Mouse (Mus musculus) CH12.LX (cell line): ENCODE measurements around the gene Fdx1l. TPM values are rescaled to one million over a fixed set of nuclear protein-coding genes. Genes with fewer than 3 reads are reported as not detected.
A peak's percentile ranks its signal among the peaks of the same experiment; 100 is the strongest.

ENCODE experiments used
- DNase-seq: peaks from one replicate; pipeline ENCODE4 v3.0.0-alpha.2; 2013; ENCODE audit errors: extremely low read depth
- H3K27ac ChIP-seq: 2 replicates; pipeline ENCODE4 v1.5.1; 2012; ENCODE audit warnings: low read depth, mild to moderate bottlenecking, control low read depth, moderate library complexity; ENCODE audit not compliant: insufficient read depth
- H3K27me3 ChIP-seq: replicated peaks from 2 replicates; pipeline ENCODE3; 2012; ENCODE audit warnings: inconsistent platforms
- H3K36me3 ChIP-seq, 2 experiments: replicated peaks in 1 of 2; 2 replicates each; pipeline versions ENCODE3 to v1.6.1; 2012; ENCODE audit warnings: inconsistent platforms in 1 of 2, low read length in 1 of 2, mild to moderate bottlenecking in 1 of 2, mixed read lengths in 1 of 2, moderate library complexity in 1 of 2; ENCODE audit not compliant: control insufficient read depth in 1 of 2, insufficient read depth in 1 of 2
- H3K4me1 ChIP-seq, 2 experiments: 2 replicates each; pipeline ENCODE4 v1.6.1; 2012; ENCODE audit warnings: inconsistent platforms in 1 of 2, moderate library complexity in 1 of 2; ENCODE audit not compliant: insufficient read depth in 2 of 2, control insufficient read depth in 1 of 2
- H3K4me2 ChIP-seq: 2 replicates; pipeline ENCODE4 v1.6.1; 2012; ENCODE audit warnings: low read depth, mild to moderate bottlenecking, control low read depth; ENCODE audit not compliant: poor library complexity, insufficient read depth, severe bottlenecking
- H3K4me3 ChIP-seq, 3 experiments: fragments of 150-350 bp in 1 of 3; sonication (generic) in 1 of 3; replicated peaks in 1 of 3; 2 replicates each; pipeline versions ENCODE3 to v1.5.1; 2011 to 2012; ENCODE audit warnings: low read depth in 2 of 3, low read length in 2 of 3, mild to moderate bottlenecking in 2 of 3, moderate library complexity in 2 of 3, control low read depth in 1 of 3, improper control_type of control experiment in 1 of 3, inconsistent platforms in 1 of 3, mixed read lengths in 1 of 3; ENCODE audit not compliant: poor library complexity in 1 of 3
- H3K79me2 ChIP-seq: replicated peaks from 2 replicates; pipeline ENCODE4 v1.6.1; 2012; ENCODE audit warnings: mild to moderate bottlenecking, moderate library complexity; ENCODE audit not compliant: control insufficient read depth, poor library complexity, insufficient read depth, severe bottlenecking; ENCODE audit errors: extremely low read depth
- H3K9ac ChIP-seq: 2 replicates; pipeline ENCODE4 v1.6.1; 2012; ENCODE audit warnings: low read depth, mild to moderate bottlenecking, control low read depth, moderate library complexity; ENCODE audit not compliant: insufficient read depth
- H3K9me3 ChIP-seq: replicated peaks from 2 replicates; pipeline ENCODE3; 2012; ENCODE audit warnings: low read length, inconsistent platforms, mixed read lengths
- BHLHE40 ChIP-seq: IDR thresholded peaks from 2 replicates; pipeline ENCODE4 v1.6.1; 2011; ENCODE audit warnings: mild to moderate bottlenecking, low read depth, low read length, improper control_type of control experiment
- CHD2 ChIP-seq: IDR thresholded peaks from 2 replicates; pipeline ENCODE4 v1.6.1; 2011; ENCODE audit warnings: low read length, improper control_type of control experiment
- CTCF ChIP-seq, 2 experiments: IDR thresholded peaks in 1 of 2; conservative IDR thresholded peaks in 1 of 2; 2 replicates each; pipeline ENCODE4 v1.5.1; 2011 to 2012; ENCODE audit warnings: low read depth in 2 of 2, low read length in 2 of 2, improper control_type of control experiment in 1 of 2, inconsistent platforms in 1 of 2, mild to moderate bottlenecking in 1 of 2, moderate library complexity in 1 of 2
- E2F4 ChIP-seq: IDR thresholded peaks from 2 replicates; pipeline ENCODE4 v1.6.1; 2011; ENCODE audit warnings: low read depth, low read length, improper control_type of control experiment; ENCODE audit not compliant: insufficient replicate concordance
- ELF1 ChIP-seq: IDR thresholded peaks from 2 replicates; pipeline ENCODE4 v1.6.1; 2014; ENCODE audit warnings: low read depth, mild to moderate bottlenecking, inconsistent platforms, low read length, improper control_type of control experiment
- HCFC1 ChIP-seq: IDR thresholded peaks from 2 replicates; pipeline ENCODE4 v1.6.1; 2012; ENCODE audit warnings: low read depth, mild to moderate bottlenecking, inconsistent platforms, low read length, improper control_type of control experiment
- IRF4 ChIP-seq: IDR thresholded peaks from 2 replicates; pipeline ENCODE4 v1.6.1; 2014; ENCODE audit warnings: low read depth, mild to moderate bottlenecking, inconsistent platforms, low read length, improper control_type of control experiment
- JUND ChIP-seq: conservative IDR thresholded peaks from 2 replicates; pipeline ENCODE4 v1.6.1; 2011; ENCODE audit warnings: low read depth, low read length, improper control_type of control experiment
- MAZ ChIP-seq: IDR thresholded peaks from 2 replicates; pipeline ENCODE4 v1.6.1; 2012; ENCODE audit warnings: low read depth, mild to moderate bottlenecking, inconsistent platforms, low read length, improper control_type of control experiment, moderate library complexity
- MYC ChIP-seq: IDR thresholded peaks from 2 replicates; pipeline ENCODE4 v1.6.1; 2011; ENCODE audit warnings: low read depth, mild to moderate bottlenecking, improper control_type of control experiment, low read length
- NRF1 ChIP-seq: IDR thresholded peaks from 2 replicates; pipeline ENCODE4 v1.6.1; 2014; ENCODE audit warnings: low read depth, mild to moderate bottlenecking, inconsistent platforms, low read length, improper control_type of control experiment, moderate library complexity
- POLR2A ChIP-seq: IDR thresholded peaks from 2 replicates; pipeline ENCODE4 v1.6.1; 2011; ENCODE audit warnings: low read depth, mild to moderate bottlenecking, improper control_type of control experiment, low read length
- RAD21 ChIP-seq: IDR thresholded peaks from 2 replicates; pipeline ENCODE4 v1.6.1; 2011; ENCODE audit warnings: low read depth, mild to moderate bottlenecking, low read length, improper control_type of control experiment, moderate library complexity
- RCOR1 ChIP-seq: conservative IDR thresholded peaks from 2 replicates; pipeline ENCODE4 v1.6.1; 2012; ENCODE audit warnings: low read depth, mild to moderate bottlenecking, inconsistent platforms, low read length, improper control_type of control experiment
- TBP ChIP-seq: conservative IDR thresholded peaks from 2 replicates; pipeline ENCODE4 v1.6.1; 2011; ENCODE audit warnings: low read depth, low read length, improper control_type of control experiment
- TCF12 ChIP-seq: IDR thresholded peaks from 2 replicates; pipeline ENCODE4 v1.6.1; 2014; ENCODE audit warnings: low read depth, mild to moderate bottlenecking, inconsistent platforms, low read length, improper control_type of control experiment
- dilution Hi-C: fragments of 300-500 bp; cut with MboI; formaldehyde crosslinking; loops from 2 replicates; pipeline ENCODE4 v1.14.3; 2020; ENCODE audit warnings: low sequenced_read_pairs; ENCODE audit not compliant: extremely low pct_unique_long_range_greater_than_20kb, extremely low pct_ligation_motif_present
- in situ Hi-C: fragments of 300-500 bp; cut with MboI; formaldehyde crosslinking; loops from 3 replicates; pipeline ENCODE4 v1.14.3; 2019; ENCODE audit warnings: low sequenced_read_pairs, low pct_ligation_motif_present, low pct_unique_long_range_greater_than_20kb, mixed read lengths
- polyA plus RNA-seq: library from polyadenylated mRNA; unstranded; fragments of >175 nt; gene quantifications from 2 replicates; pipeline ENCODE4 v1.2.1, GENCODE M21; 2012; ENCODE audit warnings: low read depth; ENCODE audit not compliant: insufficient read length
- total RNA-seq, 2 experiments: library from RNA; depleted of rRNA; stranded (reverse); fragments of 300-350 nt in 1 of 2; fragments of >200 nt in 1 of 2; gene quantifications; 2 replicates each; pipeline ENCODE4 v1.2.3; 2012 to 2014

Fdx1l gene
- total and polyA plus RNA-seq, 3 experiments = 70.8 to 105 (median 79.7) TPM

- no peak overlapping the region for H3K4me3 ChIP-seq
- TF ChIP-seq E2F4 (no peak), TCF12 (no peak), BHLHE40 (no peak), HCFC1 (no peak), IRF4 (no peak)
- TF ChIP-seq, all 38 proteins: peak for 0
- peaks cover 18 to 61% of the 10 kb centered on the region in 2 experiments for H3K4me1 ChIP-seq
- no peak overlapping the region for H3K27ac ChIP-seq
- H3K79me2 ChIP-seq = peaks cover 48% of the 10 kb centered on the region
- no peaks in the 10 kb centered on the region for H3K9me3 ChIP-seq
- DNase-seq = no peak
- dilution Hi-C loops (no loop called here), in situ Hi-C loops (loop anchor here (5.0 kb wide), 1 partner anchor 47 kb away; the partner anchor contains the start of genes Fdx1l and Gm49373)
- H3K27me3 ChIP-seq = no peaks in the 10 kb centered on the region
- peaks cover 67 to 81% of the 10 kb centered on the region in 2 experiments for H3K36me3 ChIP-seq
- no peak overlapping the region for H3K9ac ChIP-seq
- no peak overlapping the region for H3K4me2 ChIP-seq
These were observed 48.1 kb downstream of the Fdx1l start for GRCm38 (mm10) chr9:21025258-21025810.

- Histone ChIP-seq H3K4me1 (peaks cover 22 to 57% of the 10 kb centered on the region in 2 experiments), H3K79me2 (peaks cover 72% of the 10 kb centered on the region)
These were observed 50.7 kb downstream of the Fdx1l start for GRCm38 (mm10) chr9:21022726-21023125.

DNA sequence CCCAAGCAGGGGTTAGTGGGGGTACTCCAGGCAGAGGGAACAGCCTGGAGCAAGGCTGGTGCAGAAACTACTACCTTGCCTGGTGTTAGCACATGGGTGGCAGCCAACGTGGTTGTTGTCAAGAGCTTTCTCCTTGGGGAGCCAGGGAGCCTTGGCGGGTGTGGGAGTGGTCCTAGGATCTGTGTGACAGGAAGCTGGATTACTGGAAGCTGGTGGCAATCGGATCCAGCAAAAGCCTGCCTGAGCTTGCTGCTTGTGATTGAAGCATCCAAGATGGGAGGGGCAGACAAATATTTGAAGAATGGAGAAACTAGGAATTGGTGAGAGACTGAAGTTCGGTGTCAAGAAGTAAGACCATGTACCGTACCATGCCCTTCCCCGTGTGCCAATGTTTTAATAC lies 51.1 kb downstream of the Fdx1l start:
- Histone ChIP-seq H3K4me2 (no peak overlapping the region), H3K27me3 (no peaks in the 10 kb centered on the region), H3K9me3 (no peaks in the 10 kb centered on the region), H3K36me3 (peaks cover 70 to 90% of the 10 kb centered on the region in 2 experiments), H3K9ac (no peak overlapping the region), H3K27ac (no peak overlapping the region)
- in situ Hi-C loops (no loop called here), dilution Hi-C loops (no loop called here)
- TF ChIP-seq NRF1 = no peak
- TF ChIP-seq TBP = no peak
- no peak for TF ChIP-seq POLR2A
- no peak for TF ChIP-seq IRF4
- no peak for TF ChIP-seq MYC
- TF ChIP-seq, all 38 proteins: peak for 0
- Histone ChIP-seq H3K4me1 (peaks cover 20 to 52% of the 10 kb centered on the region in 2 experiments), H3K79me2 (peaks cover 76% of the 10 kb centered on the region), H3K4me3 (no peak overlapping the region)
- no peak for DNase-seq

More at GRCm38 (mm10) chr9:21022726-21023125, 50.7 kb downstream of the Fdx1l start:
- Histone ChIP-seq H3K27ac (no peak overlapping the region), H3K27me3 (no peaks in the 10 kb centered on the region), H3K9ac (no peak overlapping the region), H3K4me3 (no peak overlapping the region), H3K4me2 (no peak overlapping the region), H3K36me3 (peaks cover 72 to 90% of the 10 kb centered on the region in 2 experiments), H3K9me3 (no peaks in the 10 kb centered on the region)
- in situ Hi-C loops (no loop called here), dilution Hi-C loops (no loop called here)
- no peak for DNase-seq
- peak; percentile 15 for TF ChIP-seq RAD21
- TF ChIP-seq CTCF (conservative IDR thresholded peaks at IDR 0.05 in 1 of 2, IDR thresholded peaks at IDR 0.05 in 1 of 2; ENCODE audit: low read depth in 2 of 2, low read length in 2 of 2) = peak in 1 of 2 experiments; percentile 40; a peak in 2 of 4 replicates
- no peak for TF ChIP-seq RCOR1
- no peak for TF ChIP-seq NRF1
- no peak for TF ChIP-seq ELF1
- TF ChIP-seq CHD2 = no peak
- no peak for TF ChIP-seq MAZ
- TF ChIP-seq JUND = no peak
